ENCODE assay signal across 7 mouse cellular contexts in genomic region chr4:120866211-120866610, GRCm38 (mm10). TPM values are rescaled to one million over a fixed set of nuclear protein-coding genes. Genes with fewer than 3 reads are reported as not detected.
DNase-seq lines count a peak whose midpoint lies in the region; ATAC-seq lines count a peak whose summit lies in the region.

No protein-coding gene starts in this region.

- peak; percentile 70; the same call in 1 of the 2 replicates for ATAC-seq in neural tube, embryonic 14.5 days (ENCODE audit: low read depth)

- no peak overlapping the region for H3K9ac ChIP-seq in neural tube, embryonic 14.5 days (replicated peaks; ENCODE audit: low read depth, low read length)

- peak; percentile 58 for DNase-seq in ovary, postnatal 36 days (ENCODE audit: low spot score)
- DNase-seq in ovary, postnatal 10 days (ENCODE audit: low spot score), result no peak
- DNase-seq in embryo, embryonic 11.5 days (ENCODE audit: low read depth, low spot score), result peak; percentile 63
- peak; percentile 55 for DNase-seq in kidney, postnatal 25 days
- no peak for DNase-seq in c-Kit-positive CD71-positive TER-119-positive erythroid progenitor cells, embryonic 14.5 days (ENCODE audit: low spot score)
- no peak for DNase-seq in right cerebral cortex, postnatal 25 days

- no peaks in the 10 kb centered on the region for H3K36me3 ChIP-seq in neural tube, embryonic 14.5 days (ENCODE audit: control insufficient read depth, insufficient read depth, low read length)

- H3K4me2 ChIP-seq in neural tube, embryonic 14.5 days (ENCODE audit: low read depth, low read length), result no peak overlapping the region

- no peak overlapping the region for H3K27ac ChIP-seq in neural tube, embryonic 14.5 days (ENCODE audit: low read depth, low read length)

- no peak overlapping the region for H3K4me3 ChIP-seq in neural tube, embryonic 14.5 days (ENCODE audit: low read depth, low read length)

- H3K27me3 ChIP-seq in neural tube, embryonic 14.5 days (ENCODE audit: control insufficient read depth, insufficient read depth, low read length), result no peaks in the 10 kb centered on the region

- H3K4me1 ChIP-seq in neural tube, embryonic 14.5 days (ENCODE audit: control insufficient read depth, insufficient read depth, low read length), result no peaks in the 10 kb centered on the region

- WGBS in neural tube, embryonic 14.5 days, result 9% methylated on average over 6 of the region's 6 CpGs

- H3K9me3 ChIP-seq in neural tube, embryonic 14.5 days (ENCODE audit: control insufficient read depth, low read length), result no peaks in the 10 kb centered on the region

RNA-seq across cellular contexts. Expression of gene Rims3, which starts 11.6 kb away (rescaled TPM):
- polyA plus RNA-seq in neural tube, embryonic 14.5 days (2014; fragmentation: Nextera tagmentation; extraction: Ambion mirVana), result 18.8 and 24.0 TPM in 2 replicates

RNA-seq across cellular contexts. Expression of gene Nfyc, which starts 34.8 kb away (rescaled TPM):
- 99.3 and 106 TPM in 2 replicates for polyA plus RNA-seq in neural tube, embryonic 14.5 days (2014; fragmentation: Nextera tagmentation; extraction: Ambion mirVana)

RNA-seq across cellular contexts. Expression of gene Exo5, which starts 58.6 kb away (rescaled TPM):
- polyA plus RNA-seq in neural tube, embryonic 14.5 days (2014; fragmentation: Nextera tagmentation; extraction: Ambion mirVana), result 26.0 and 27.2 TPM in 2 replicates

Comparison
In these comparisons a context has a peak if more than half of its experiments do, and no peak if none do; other contexts are left out.
1. DNase-seq: peak in ovary, postnatal 36 days (single experiment), embryo, embryonic 11.5 days (single experiment) and kidney, postnatal 25 days (2 of 2); none in ovary, postnatal 10 days (single experiment), c-Kit-positive CD71-positive TER-119-positive erythroid progenitor cells, embryonic 14.5 days (single experiment) and right cerebral cortex, postnatal 25 days (single experiment).